Mouse (Mus musculus) lung, postnatal 0 days (tissue): ENCODE results near the gene Mrpl41. TPM values are rescaled to one million over a fixed set of nuclear protein-coding genes. Genes with fewer than 3 reads are reported as not detected.
A peak's percentile ranks its signal among the peaks of the same experiment; 100 is the strongest.

ENCODE experiments used
- ATAC-seq: fragments of 200-750 bp; cut with Nextera tagmentation; 2 replicates; pipeline ENCODE4 v1.8.0; 2017; ENCODE audit warnings: moderate library complexity
- DNase-seq: peaks from one replicate; pipeline ENCODE4 v3.0.0-alpha.2; 2016; ENCODE audit warnings: low spot score
- H3K27ac ChIP-seq: fragments of 300-500 bp; sonication (generic); 2 replicates; pipeline ENCODE4 v1.5.1; 2014; ENCODE audit warnings: antibody characterized with exemption, mild to moderate bottlenecking, low read length, mixed read lengths
- H3K27me3 ChIP-seq: fragments of 300-500 bp; sonication (generic); replicated peaks from 2 replicates; pipeline ENCODE4 v1.6.1; 2014; ENCODE audit warnings: low read length, mixed read lengths; ENCODE audit not compliant: insufficient read depth
- H3K36me3 ChIP-seq: fragments of 300-500 bp; sonication (generic); 2 replicates; pipeline ENCODE4 v1.6.1; 2014; ENCODE audit warnings: low read length, mixed read lengths; ENCODE audit not compliant: insufficient read depth
- H3K4me1 ChIP-seq: fragments of 300-500 bp; sonication (generic); 2 replicates; pipeline ENCODE4 v1.6.1; 2014; ENCODE audit warnings: antibody characterized with exemption, low read depth, low read length, mixed read lengths; ENCODE audit not compliant: insufficient read depth
- H3K4me2 ChIP-seq: fragments of 300-500 bp; sonication (generic); replicated peaks from 2 replicates; pipeline ENCODE4 v1.6.1; 2014; ENCODE audit warnings: low read depth, mild to moderate bottlenecking, low read length, moderate library complexity, mixed read lengths
- H3K4me3 ChIP-seq: fragments of 300-500 bp; sonication (generic); 2 replicates; pipeline ENCODE4 v1.5.1; 2014; ENCODE audit warnings: low read depth, low read length
- H3K9ac ChIP-seq: fragments of 300-500 bp; sonication (generic); replicated peaks from 2 replicates; pipeline ENCODE4 v1.6.1; 2014; ENCODE audit warnings: low read depth, mild to moderate bottlenecking
- H3K9me3 ChIP-seq: fragments of 300-500 bp; sonication (generic); 2 replicates; pipeline ENCODE4 v1.6.1; 2016; ENCODE audit warnings: low read length, mixed read lengths
- CTCF ChIP-seq: IDR thresholded peaks from 2 replicates; pipeline ENCODE4 v1.5.1; 2016; ENCODE audit warnings: antibody characterized with exemption, mild to moderate bottlenecking
- EP300 ChIP-seq: IDR thresholded peaks from 2 replicates; pipeline ENCODE4 v1.6.1; 2016; ENCODE audit warnings: antibody characterized with exemption, mild to moderate bottlenecking, control low read depth
- WGBS: fragments of 180-500 bp; shearing (Covaris S2); extraction: QIAGEN DNeasy Blood & Tissue Kit; methylation state at CpG from one replicate; pipeline ENCODE4 v1.1.7; 2014; 5-methylcytosine and 5-hydroxymethylcytosine counted together
- polyA plus RNA-seq: library from polyadenylated mRNA; unstranded; fragments of >200 nt; fragmentation: Nextera tagmentation; extraction: Ambion mirVana; gene quantifications from 2 replicates; pipeline ENCODE4 v1.2.1, GENCODE M21; 2015

Gene Mrpl41
- 90.0 and 98.4 TPM in 2 replicates for polyA plus RNA-seq

DNA sequence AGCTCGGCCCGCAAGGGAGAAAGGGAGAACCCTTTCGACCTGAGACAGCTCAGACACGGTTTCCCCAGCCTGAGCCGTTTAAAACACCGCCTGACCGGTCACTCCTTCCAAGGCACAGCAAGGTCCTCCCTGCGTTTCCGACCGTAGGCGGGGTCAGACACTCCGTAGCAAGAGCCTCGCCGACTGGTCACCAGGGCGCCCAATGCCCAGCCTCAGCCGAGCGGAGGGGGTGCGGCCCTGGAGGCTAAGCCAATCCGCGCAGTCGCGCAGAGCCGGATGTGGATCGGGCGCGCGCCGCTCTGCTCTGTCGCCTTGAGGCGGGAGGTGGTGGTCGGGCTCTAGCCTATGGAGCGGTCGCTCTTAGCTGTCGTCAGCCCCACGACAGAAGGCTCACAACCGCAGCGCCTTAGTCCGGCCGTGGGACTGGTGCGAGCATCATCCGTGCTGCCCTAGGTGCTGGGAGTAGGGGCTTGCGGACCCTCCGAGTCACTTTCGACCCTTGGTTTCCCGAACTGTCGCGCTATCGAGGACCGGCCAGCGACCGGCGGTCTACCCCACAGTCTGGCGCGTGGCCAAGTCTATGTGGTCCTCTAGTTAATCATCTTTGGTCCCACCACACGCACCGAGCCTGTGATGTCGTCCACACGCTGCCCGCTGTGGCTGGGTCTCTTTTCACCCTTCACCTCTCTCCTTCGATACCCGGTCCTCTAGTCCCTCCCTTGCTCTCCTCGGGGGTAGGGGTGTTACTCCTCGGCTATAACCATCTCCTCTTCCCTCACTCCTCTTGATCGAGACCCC is at the start of gene Mrpl41:
Gene Mrpl41 (minus strand): TSS at position 193 of the 798 bp plus-strand sequence.
- ATAC-seq, result peak; percentile 98
- no peaks in the 10 kb centered on the region for H3K9me3 ChIP-seq
- WGBS, result 1% methylated on average over 64 of the region's 64 CpGs

DNA sequence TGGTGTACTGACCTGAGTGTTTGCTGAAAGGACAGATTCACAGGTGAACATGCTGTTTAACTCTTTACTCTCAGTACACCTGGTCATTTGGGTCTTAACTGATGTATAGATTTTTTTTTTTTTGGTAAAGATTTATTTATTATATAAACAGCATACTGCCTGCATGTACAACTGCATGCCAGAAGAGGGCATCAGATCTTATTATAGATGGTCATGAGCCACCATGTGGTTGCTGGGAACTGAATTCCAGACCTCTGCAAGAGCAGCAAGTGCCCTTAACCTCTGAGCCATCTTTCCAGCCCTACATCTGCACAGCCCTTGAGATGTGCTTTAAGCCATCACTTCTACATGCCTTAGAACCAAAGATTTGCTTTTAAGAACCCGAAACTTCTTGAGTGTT is 47.8 kb upstream of the Mrpl41 start:
- 0 out of 2 replicates have a peak, but pooled peaks have one; percentile 23 for TF ChIP-seq CTCF
- no peak for TF ChIP-seq EP300
- Histone ChIP-seq H3K27me3 (no peaks in the 10 kb centered on the region), H3K9me3 (no peaks in the 10 kb centered on the region), H3K27ac (no peak overlapping the region), H3K9ac (no peak overlapping the region), H3K36me3 (peaks cover 4% of the 10 kb centered on the region; the same call in 1 of the 2 replicates), H3K4me3 (no peak overlapping the region), H3K4me2 (no peak overlapping the region), H3K4me1 (no peaks in the 10 kb centered on the region)
- WGBS, result 85% methylated on average over 1 of the region's 1 CpGs
- ATAC-seq (no peak), DNase-seq (no peak)

More for the DNA sequence above, at the start of gene Mrpl41:
- no peak; the same call in 1 of the 2 replicates for TF ChIP-seq CTCF
- TF ChIP-seq EP300, result no peak
- Histone ChIP-seq H3K4me2 (peak within 1 kb of the TSS; percentile 97), H3K27me3 (no peaks in the 10 kb centered on the region), H3K27ac (peak within 1 kb of the TSS; percentile 91), H3K36me3 (no peaks in the 10 kb centered on the region), H3K4me1 (peaks cover 9% of the 10 kb centered on the region; the same call in 1 of the 2 replicates), H3K9ac (peak within 1 kb of the TSS; percentile 76), H3K4me3 (peak within 1 kb of the TSS; percentile 71)
- DNase-seq, result peak; percentile 99

GRCm38 (mm10) chr2:25008250-25008649 is 33.4 kb upstream of the Mrpl41 start:
- no peak for DNase-seq
- no peak for ATAC-seq

DNA sequence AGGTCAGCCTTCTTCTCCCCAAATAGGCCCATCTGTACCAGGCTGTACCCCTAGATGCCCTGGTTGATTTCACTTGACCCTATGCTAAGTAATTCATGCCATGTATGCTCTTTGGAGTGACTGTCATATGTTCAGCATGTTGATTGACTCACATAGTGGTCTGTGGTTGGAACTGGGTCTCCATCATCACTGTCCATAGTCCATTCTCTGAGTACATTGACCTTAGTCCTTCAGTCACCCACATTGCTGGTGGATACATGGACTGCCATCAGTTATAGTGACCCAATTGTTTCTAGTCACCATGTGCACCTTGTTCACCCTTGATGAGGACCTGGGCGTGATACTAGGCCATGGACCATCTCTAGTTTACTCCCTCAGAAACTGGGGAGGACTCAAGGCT is 31.9 kb upstream of the Mrpl41 start:
- no peak for TF ChIP-seq EP300
- TF ChIP-seq CTCF, result no peak
- DNase-seq (no peak), ATAC-seq (no peak)
- Histone ChIP-seq H3K4me1 (no peaks in the 10 kb centered on the region), H3K36me3 (no peaks in the 10 kb centered on the region), H3K9me3 (no peaks in the 10 kb centered on the region), H3K27ac (no peak overlapping the region), H3K27me3 (no peaks in the 10 kb centered on the region), H3K4me3 (no peak overlapping the region), H3K9ac (no peak overlapping the region), H3K4me2 (no peak overlapping the region)
- 84% methylated on average over 1 of the region's 1 CpGs for WGBS

More at GRCm38 (mm10) chr2:25008250-25008649, 33.4 kb upstream of the Mrpl41 start:
- no peaks in the 10 kb centered on the region for H3K4me1 ChIP-seq
- no peak overlapping the region for H3K4me2 ChIP-seq
- no peak overlapping the region for H3K4me3 ChIP-seq
- no peaks in the 10 kb centered on the region for H3K27me3 ChIP-seq
- no peak overlapping the region for H3K9ac ChIP-seq
- TF ChIP-seq EP300 (no peak), CTCF (no peak)
- no peak overlapping the region for H3K27ac ChIP-seq
- H3K9me3 ChIP-seq, result no peaks in the 10 kb centered on the region
- no peaks in the 10 kb centered on the region for H3K36me3 ChIP-seq

GRCm38 (mm10) chr2:25003946-25004786 is 29.3 kb upstream of the Mrpl41 start:
- ATAC-seq, result no peak
- no peaks in the 10 kb centered on the region for H3K27me3 ChIP-seq
- H3K4me3 ChIP-seq, result no peak overlapping the region
- H3K9ac ChIP-seq, result no peak overlapping the region
- WGBS, result 81% methylated on average over 9 of the region's 9 CpGs
- no peak for DNase-seq
- H3K27ac ChIP-seq, result no peak overlapping the region
- no peaks in the 10 kb centered on the region for H3K36me3 ChIP-seq
- no peaks in the 10 kb centered on the region for H3K4me1 ChIP-seq
- no peak overlapping the region for H3K4me2 ChIP-seq
- no peak for TF ChIP-seq CTCF
- no peak for TF ChIP-seq EP300
- H3K9me3 ChIP-seq, result no peaks in the 10 kb centered on the region
